Comparison of ENCODE assay signal across 8 mouse cellular contexts in the genomic region with DNA sequence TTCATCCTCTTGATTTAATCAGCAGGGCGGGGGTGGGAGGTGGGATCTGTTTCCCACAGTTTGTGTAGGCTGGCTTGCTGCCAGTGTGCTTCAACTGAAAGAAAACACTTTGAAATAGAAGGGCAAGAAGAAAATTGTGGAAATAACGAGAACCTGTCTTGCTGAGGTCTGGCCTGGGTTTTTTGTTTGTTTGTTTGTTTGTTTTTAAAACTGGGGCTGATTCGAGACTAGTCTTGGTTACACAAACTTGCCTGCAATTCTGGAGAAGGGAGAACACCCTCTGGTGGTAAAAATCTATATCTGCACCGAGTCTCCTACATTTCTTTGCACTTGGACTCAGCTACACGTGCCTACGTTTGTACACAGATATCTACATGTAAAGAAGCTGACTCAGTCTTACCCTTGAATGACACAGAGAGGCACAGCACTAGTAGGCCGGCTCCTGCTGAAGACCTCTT. TPM values are rescaled to one million over a fixed set of nuclear protein-coding genes. Genes with fewer than 3 reads are reported as not detected.
DNase-seq lines count a peak whose midpoint lies in the region; ATAC-seq and TF ChIP-seq lines count a peak whose summit lies in the region.

No protein-coding gene starts in this region.

- peak overlapping the region; percentile 24 for H3K4me2 ChIP-seq in heart, postnatal 0 days (ENCODE audit: low read depth, low read length)
- no peak overlapping the region for H3K4me2 ChIP-seq in stomach, embryonic 15.5 days

- peak overlapping the region; percentile 56; the same call in 1 of the 2 replicates for H3K27ac ChIP-seq in heart, postnatal 0 days (ENCODE audit: low read depth)
- H3K27ac ChIP-seq in layer of hippocampus, adult 2 months, result peak overlapping the region; percentile 73
- 0 out of 2 replicates have a peak overlapping the region, but pooled peaks have one; percentile 4 for H3K27ac ChIP-seq in stomach, embryonic 15.5 days

- H3K36me3 ChIP-seq in G1E (replicated peaks), result no peaks in the 10 kb centered on the region
- H3K36me3 ChIP-seq in heart, postnatal 0 days (replicated peaks; ENCODE audit: control insufficient read depth, insufficient read depth, low read length), result no peaks in the 10 kb centered on the region
- H3K36me3 ChIP-seq in stomach, embryonic 15.5 days, result no peaks in the 10 kb centered on the region

- H3K9ac ChIP-seq in heart, postnatal 0 days (replicated peaks; ENCODE audit: low read depth, low read length), result no peak overlapping the region
- no peak overlapping the region for H3K9ac ChIP-seq in stomach, embryonic 15.5 days

- no peak for TF ChIP-seq EP300 in heart, postnatal 0 days (IDR thresholded peaks at IDR 0.05; ENCODE audit: low read depth)

- H3K4me3 ChIP-seq in G1E (ENCODE audit: low read depth, low read length), result no peak overlapping the region; the same call in 1 of the 2 replicates
- 0 out of 2 replicates have a peak overlapping the region, but pooled peaks have one; percentile 3 for H3K4me3 ChIP-seq in heart, postnatal 0 days (ENCODE audit: low read depth, low read length)
- H3K4me3 ChIP-seq in layer of hippocampus, adult 2 months, result no peak overlapping the region
- no peak overlapping the region for H3K4me3 ChIP-seq in stomach, embryonic 15.5 days (replicated peaks)

- peak; percentile 62 for DNase-seq in embryo, embryonic 10.5 days (ENCODE audit: low spot score)
- DNase-seq in embryo, embryonic 10 days (ENCODE audit: low spot score), result no peak
- DNase-seq in G1E (ENCODE audit: low spot score), result peak; percentile 40
- peak; percentile 46 to 55 for DNase-seq in cerebellum, postnatal 25 days
- DNase-seq in heart, postnatal 0 days (ENCODE audit: low spot score), result peak; percentile 91
- peak; percentile 50 to 53 for DNase-seq in layer of hippocampus, adult 2 months (ENCODE audit: low spot score in 2 of 2)
- DNase-seq in lung, postnatal 36 days, result peak; percentile 78

- no peaks in the 10 kb centered on the region for H3K27me3 ChIP-seq in G1E (ENCODE audit: insufficient read depth, low read length)
- no peaks in the 10 kb centered on the region for H3K27me3 ChIP-seq in heart, postnatal 0 days (ENCODE audit: control insufficient read depth, insufficient read depth, low read length)
- H3K27me3 ChIP-seq in stomach, embryonic 15.5 days (replicated peaks), result no peaks in the 10 kb centered on the region

- TF ChIP-seq CTCF in G1E (IDR thresholded peaks at IDR 0.05; ENCODE audit: low read depth, low read length), result peak; percentile 24; the same call in 1 of the 2 replicates
- peak; percentile 72 for TF ChIP-seq CTCF in heart, postnatal 0 days (IDR thresholded peaks at IDR 0.05; ENCODE audit: low read depth)
- peak; percentile 84 for TF ChIP-seq CTCF in layer of hippocampus, adult 2 months (conservative IDR thresholded peaks at IDR 0.05)

- WGBS in heart, postnatal 0 days, result 7% methylated on average over 7 of the region's 7 CpGs
- 21% methylated on average over 7 of the region's 7 CpGs for WGBS in stomach, embryonic 15.5 days

- H3K9me3 ChIP-seq in G1E (replicated peaks), result no peaks in the 10 kb centered on the region
- no peaks in the 10 kb centered on the region for H3K9me3 ChIP-seq in heart, postnatal 0 days (replicated peaks; ENCODE audit: control insufficient read depth, low read length)
- no peaks in the 10 kb centered on the region for H3K9me3 ChIP-seq in stomach, embryonic 15.5 days

- peaks cover 31% of the 10 kb centered on the region for H3K4me1 ChIP-seq in G1E (ENCODE audit: insufficient read depth, low read depth, low read length)
- H3K4me1 ChIP-seq in heart, postnatal 0 days (ENCODE audit: control insufficient read depth, insufficient read depth), result peaks cover 16% of the 10 kb centered on the region
- H3K4me1 ChIP-seq in stomach, embryonic 15.5 days, result peaks cover 6% of the 10 kb centered on the region; the same call in 1 of the 2 replicates

- peak; percentile 73 for ATAC-seq in G1E (ENCODE audit: extremely low read depth, insufficient number of reproducible peaks, low FRiP score, poor library complexity, severe bottlenecking)
- ATAC-seq in heart, postnatal 0 days (ENCODE audit: insufficient read depth, low read depth), result peak; percentile 74; the same call in 1 of the 2 replicates
- ATAC-seq in stomach, embryonic 15.5 days (ENCODE audit: insufficient read depth, low FRiP score, low read depth), result peak; percentile 56; the same call in 1 of the 2 replicates

RNA-seq across cellular contexts. Expression of gene Med4, which starts 35.2 kb away (rescaled TPM):
- 28.1 and 38.0 TPM in 2 replicates for total RNA-seq in G1E (2014; fragmentation: Nextera tagmentation)
- 68.4 and 75.0 TPM in 2 replicates for total RNA-seq in G1E (2017)
- polyA plus RNA-seq in G1E (2012), result 10.2 and 20.9 TPM in 2 replicates
- 17.4 and 17.5 TPM in 2 replicates for total RNA-seq in heart, postnatal 0 days (2014; rRNA removed; ENCODE audit: low replicate concordance)
- polyA plus RNA-seq in heart, postnatal 0 days (2015; fragmentation: Nextera tagmentation; extraction: Ambion mirVana), result 36.1 and 40.2 TPM in 2 replicates
- total RNA-seq in layer of hippocampus, adult 2 months (2021), result 10 to 100 TPM; 31.7 to 35.4 TPM
- polyA plus RNA-seq in stomach, embryonic 15.5 days (2015; fragmentation: Nextera tagmentation; extraction: Ambion mirVana), result 70.9 TPM in 2 replicates

RNA-seq across cellular contexts. Expression of gene Sucla2, which starts 50.5 kb away (rescaled TPM):
- total RNA-seq in G1E (2014; fragmentation: Nextera tagmentation) (58.4 and 68.2 TPM in 2 replicates), G1E (2017) (96.6 and 107 TPM in 2 replicates)
- 17.1 and 17.5 TPM in 2 replicates for polyA plus RNA-seq in G1E (2012)
- total RNA-seq in heart, postnatal 0 days (2014; rRNA removed; ENCODE audit: low replicate concordance), result 229 and 249 TPM in 2 replicates
- polyA plus RNA-seq in heart, postnatal 0 days (2015; fragmentation: Nextera tagmentation; extraction: Ambion mirVana), result 449 TPM in 2 replicates
- total RNA-seq in layer of hippocampus, adult 2 months (2021), result 100 to 1,000 TPM; 151 to 152 TPM
- 101 and 117 TPM in 2 replicates for polyA plus RNA-seq in stomach, embryonic 15.5 days (2015; fragmentation: Nextera tagmentation; extraction: Ambion mirVana)

Comparison
In these comparisons a context has a peak if more than half of its experiments do, and no peak if none do; other contexts are left out.
1. CTCF ChIP-seq: peak in every context shown above with its lines; median percentile 84 in layer of hippocampus, adult 2 months; 72 in heart, postnatal 0 days; 24 in G1E.
2. H3K27ac ChIP-seq: peak in every context shown above with its lines; median percentile 73 in layer of hippocampus, adult 2 months; 56 in heart, postnatal 0 days; 4 in stomach, embryonic 15.5 days.